Mouse (Mus musculus) cerebellum, adult 2 months (tissue): ENCODE results near the gene Gucy1b1.

Source experiments
- CTCF ChIP-seq: fragments of 200-500 bp; IDR thresholded peaks from 2 replicates; pipeline ENCODE4 v1.5.1; 2011; ENCODE audit warnings: low read depth, mild to moderate bottlenecking, control low read depth, low read length, moderate library complexity, borderline replicate concordance; ENCODE audit not compliant: insufficient read depth
- POLR2A ChIP-seq: fragments of 200-500 bp; IDR thresholded peaks from 2 replicates; pipeline ENCODE4 v1.6.1; 2011; ENCODE audit warnings: low read length, control low read depth, borderline replicate concordance; ENCODE audit not compliant: insufficient read depth

GRCm38 (mm10) chr3:82111986-82112385 is 37.5 kb upstream of the Gucy1b1 start:
- TF ChIP-seq POLR2A = no peak
- no peak for TF ChIP-seq CTCF
